Mouse (Mus musculus) adrenal gland, postnatal 4 days (tissue): ENCODE measurements around the gene Dcaf6. TPM values are rescaled to one million over a fixed set of nuclear protein-coding genes. Genes with fewer than 3 reads are reported as not detected.
A peak's percentile ranks its signal among the peaks of the same experiment; 100 is the strongest.

Experiments
- DNase-seq, 2 experiments: peaks; one replicate each; pipeline ENCODE4 v3.0.0; 2021 to 2022; ENCODE audit warnings: low spot score in 2 of 2, mixed read lengths in 2 of 2
- total RNA-seq, 2 experiments: library from RNA; stranded (reverse); gene quantifications; 2 replicates each; pipeline ENCODE4 v1.2.3; 2021

Gene Dcaf6
- total RNA-seq, 2 experiments from 2014 or later: 40.9 to 42.9 TPM

- no peak for DNase-seq
Measured at GRCm38 (mm10) chr1:165322934-165323333, 137.3 kb downstream of the Dcaf6 start.

- DNase-seq: no peak
Measured at GRCm38 (mm10) chr1:165321891-165322290, 138.4 kb downstream of the Dcaf6 start.

- DNase-seq: no peak
Measured at GRCm38 (mm10) chr1:165321393-165321861, 138.8 kb downstream of the Dcaf6 start.

- peak; percentile 44 to 58 for DNase-seq
Measured at GRCm38 (mm10) chr1:165320141-165320934, 139.9 kb downstream of the Dcaf6 start.

GRCm38 (mm10) chr1:165316361-165316760 is 143.9 kb downstream of the Dcaf6 start:
- DNase-seq: no peak

GRCm38 (mm10) chr1:165308180-165308579 is 152.1 kb downstream of the Dcaf6 start:
- no peak for DNase-seq

GRCm38 (mm10) chr1:165304341-165304740 is 155.9 kb downstream of the Dcaf6 start:
- no peak for DNase-seq

GRCm38 (mm10) chr1:165303209-165303608 is 157.1 kb downstream of the Dcaf6 start:
- no peak for DNase-seq

GRCm38 (mm10) chr1:165302455-165303208 is 157.6 kb downstream of the Dcaf6 start:
- DNase-seq: no peak

GRCm38 (mm10) chr1:165301567-165301966 is 158.7 kb downstream of the Dcaf6 start:
- DNase-seq: no peak

- DNase-seq: no peak
Measured at GRCm38 (mm10) chr1:165301108-165301507, 159.2 kb downstream of the Dcaf6 start.

GRCm38 (mm10) chr1:165295489-165295888 is 164.8 kb downstream of the Dcaf6 start, which contains the start of gene Gpr161:
Gene Gpr161, plus strand, starts transcription at chr1:165295789.
- DNase-seq: no peak

- no peak for DNase-seq
Measured at GRCm38 (mm10) chr1:165291606-165292005, 168.7 kb downstream of the Dcaf6 start.

GRCm38 (mm10) chr1:165289831-165290230 is 170.4 kb downstream of the Dcaf6 start:
- no peak for DNase-seq

GRCm38 (mm10) chr1:165288165-165288564 is 172.1 kb downstream of the Dcaf6 start:
- no peak for DNase-seq

- DNase-seq: no peak
Measured at GRCm38 (mm10) chr1:165284096-165284495, 176.2 kb downstream of the Dcaf6 start.

GRCm38 (mm10) chr1:165282967-165283345 is 177.3 kb downstream of the Dcaf6 start:
- no peak for DNase-seq

- DNase-seq: no peak
Measured at GRCm38 (mm10) chr1:165282222-165282966, 177.9 kb downstream of the Dcaf6 start.

GRCm38 (mm10) chr1:165281351-165282221 is 178.7 kb downstream of the Dcaf6 start:
- DNase-seq: peak; percentile 48 to 52

- DNase-seq: no peak
Measured at GRCm38 (mm10) chr1:165280741-165281140, 179.5 kb downstream of the Dcaf6 start.
